Mouse (Mus musculus): Measurements from ENCODE around the gene Tnfsfm13.
"Not testable (repeated sequence)": the region's sequence is repeated elsewhere in the genome, so short reads cannot be mapped to it uniquely, and the experiment has no call there.

Gene Tnfsfm13

DNA sequence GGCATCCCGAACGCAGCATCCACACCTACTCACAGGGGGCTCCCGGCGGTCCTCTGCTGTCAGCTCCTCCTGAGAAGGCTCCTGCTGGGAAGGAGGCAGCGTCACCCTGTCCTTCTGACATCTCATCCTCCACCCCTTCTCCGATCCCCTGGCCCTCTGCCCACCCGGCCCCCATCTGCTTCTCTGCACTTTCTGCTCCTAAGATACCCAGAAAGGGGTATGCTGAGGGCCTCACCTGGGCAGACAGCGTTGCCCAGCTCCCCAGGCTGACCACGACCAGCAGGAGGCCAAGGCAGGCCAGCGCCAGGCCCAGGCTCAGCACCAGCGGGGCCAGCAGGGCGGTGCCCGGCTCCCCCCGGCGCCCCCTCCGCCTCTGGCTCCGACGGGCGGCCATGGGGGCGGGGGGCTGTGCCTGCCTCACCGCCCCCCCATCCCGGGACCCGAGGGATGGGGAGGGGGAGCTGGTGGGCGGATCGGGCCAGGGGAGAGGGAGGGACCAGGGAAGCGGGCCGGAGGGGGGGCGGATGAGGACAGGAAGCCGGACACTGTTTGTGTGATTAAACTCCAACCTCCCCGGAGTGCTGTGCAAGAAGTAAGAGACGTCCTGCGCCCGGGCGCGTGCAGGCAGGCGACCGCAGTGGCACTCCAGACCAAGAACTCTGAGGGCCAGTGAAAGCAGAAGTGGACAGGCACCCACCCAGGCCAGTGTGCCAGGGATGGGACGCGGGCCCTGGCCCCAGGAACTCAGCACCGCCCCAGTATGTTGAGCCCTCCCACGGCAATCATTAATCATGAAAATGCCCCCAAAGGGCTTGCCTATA lies at the start of gene Tnfsfm13, which contains the start of gene Tnfsf12:
Gene Tnfsfm13 (minus strand): TSS at position 738 of the 821 bp plus-strand sequence.
Gene Tnfsf12 (minus strand): TSS at position 489 of the 821 bp plus-strand sequence.
- no peak for DNase-seq (ENCODE audit: low read depth, low spot score)

- not testable (repeated sequence) for DNase-seq (ENCODE audit: low read depth, low spot score)
These were observed 35.5 kb upstream of the Tnfsfm13 start for GRCm38 (mm10) chr11:69731408-69731807.

DNA sequence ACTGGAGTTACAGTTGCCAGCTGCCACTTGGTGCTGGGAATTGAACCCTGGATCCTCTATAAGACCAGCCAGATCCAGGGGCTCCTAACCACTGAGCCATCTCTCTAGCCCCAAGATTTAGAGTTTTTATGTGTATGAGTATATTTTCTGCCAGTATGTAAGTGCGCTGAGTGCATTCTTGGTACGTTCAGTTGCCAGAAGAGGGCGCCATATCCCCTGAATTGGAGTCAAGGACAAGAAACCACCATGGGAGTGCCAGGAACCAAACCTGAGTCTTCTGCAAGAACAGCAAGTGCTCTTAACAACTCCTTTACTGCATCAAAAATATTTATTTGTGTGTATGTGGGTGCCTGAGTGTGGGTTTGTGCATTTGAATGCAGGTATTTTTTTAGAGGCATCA lies 33.2 kb upstream of the Tnfsfm13 start:
- DNase-seq (ENCODE audit: low read depth, low spot score) = peak; percentile 71

DNA sequence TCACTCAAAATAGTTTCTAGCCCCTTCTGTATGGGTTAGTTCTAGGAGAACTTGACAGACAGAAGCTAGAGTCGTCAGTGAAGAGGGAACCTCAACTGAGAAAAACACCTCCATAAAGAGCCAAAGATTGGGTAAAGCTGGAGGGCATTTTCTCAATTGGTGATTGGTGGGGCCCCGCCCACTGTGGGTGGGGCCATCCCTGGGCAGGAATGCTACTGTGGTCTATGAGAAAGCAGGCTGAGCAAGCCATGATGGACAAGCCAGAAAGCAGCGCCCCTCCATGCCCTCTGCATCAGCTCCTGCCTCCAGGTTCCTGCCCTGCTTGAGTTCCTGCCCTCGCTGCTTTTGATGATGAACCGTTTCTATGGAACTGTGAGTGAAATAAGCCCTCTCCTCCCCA lies 30.1 kb upstream of the Tnfsfm13 start:
- no peak for DNase-seq (ENCODE audit: low read depth, low spot score)

DNA sequence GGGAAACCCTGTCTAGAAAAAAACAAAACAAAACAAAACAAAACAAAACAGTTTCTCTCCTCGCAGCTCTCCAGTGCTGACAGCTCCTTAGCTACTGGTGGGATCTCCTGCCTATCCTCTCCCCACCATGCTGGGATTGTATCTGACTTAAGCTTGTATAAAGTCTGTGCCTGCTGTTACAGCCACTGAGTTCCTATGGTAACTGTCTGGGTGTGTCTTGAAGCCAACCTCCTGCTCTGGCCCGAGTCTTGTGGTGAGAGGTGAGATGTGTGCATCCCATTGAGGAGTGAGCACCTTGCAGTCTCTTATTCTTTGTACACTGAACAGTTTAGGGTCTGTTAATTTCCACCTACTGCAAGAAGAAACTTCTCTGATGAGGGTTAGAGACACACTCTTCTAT lies 27.2 kb upstream of the Tnfsfm13 start:
- DNase-seq (ENCODE audit: low read depth, low spot score) = no peak

- DNase-seq (ENCODE audit: low read depth, low spot score) = no peak
These were observed 25.0 kb upstream of the Tnfsfm13 start for GRCm38 (mm10) chr11:69720852-69721251.

DNA sequence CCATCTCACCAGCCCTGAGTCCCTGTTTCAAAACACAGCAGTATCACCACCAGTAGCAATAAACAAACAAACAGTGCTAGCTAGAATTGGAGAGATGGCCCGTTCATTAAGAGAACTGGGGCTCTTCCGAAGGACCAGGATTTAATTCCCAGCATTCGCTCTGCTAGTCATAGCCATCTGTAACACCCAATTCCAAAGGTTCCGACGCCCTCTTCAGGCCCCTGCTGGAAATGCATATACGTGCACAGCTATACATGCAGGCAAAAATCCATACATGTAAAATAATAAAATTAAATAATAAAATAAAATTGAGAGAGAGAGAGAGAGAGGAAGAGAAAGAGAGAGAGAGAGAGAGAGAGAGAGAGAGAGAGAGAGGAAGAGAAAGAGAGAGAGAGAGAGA lies 23.5 kb upstream of the Tnfsfm13 start:
- DNase-seq (ENCODE audit: low read depth, low spot score) = peak; percentile 37

DNA sequence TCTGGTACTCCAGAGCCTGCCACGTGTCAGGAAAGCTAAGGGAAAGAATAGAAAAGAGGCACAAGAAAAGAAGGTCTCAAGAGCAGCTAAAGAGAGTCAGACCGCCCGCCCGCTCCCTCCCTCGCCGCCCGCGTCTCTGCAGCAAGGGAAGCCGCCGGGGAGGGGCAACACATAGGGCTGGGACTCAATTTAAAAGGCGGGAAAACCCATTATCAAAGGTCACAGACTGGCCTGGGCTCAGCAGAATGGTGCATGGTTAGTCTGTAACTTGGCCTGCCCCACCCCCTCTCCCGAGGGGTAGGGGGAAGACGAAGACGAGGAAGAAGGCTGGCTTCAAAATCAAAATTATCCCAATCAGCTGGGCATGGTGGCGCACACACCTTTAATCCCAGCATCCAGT lies 22.8 kb upstream of the Tnfsfm13 start:
- DNase-seq (ENCODE audit: low read depth, low spot score) = peak; percentile 56

GRCm38 (mm10) chr11:69716953-69717352 lies 21.1 kb upstream of the Tnfsfm13 start:
- DNase-seq (ENCODE audit: low read depth, low spot score) = no peak

- DNase-seq (ENCODE audit: low read depth, low spot score) = no peak
These were observed 20.0 kb upstream of the Tnfsfm13 start for GRCm38 (mm10) chr11:69715929-69716328.

DNA sequence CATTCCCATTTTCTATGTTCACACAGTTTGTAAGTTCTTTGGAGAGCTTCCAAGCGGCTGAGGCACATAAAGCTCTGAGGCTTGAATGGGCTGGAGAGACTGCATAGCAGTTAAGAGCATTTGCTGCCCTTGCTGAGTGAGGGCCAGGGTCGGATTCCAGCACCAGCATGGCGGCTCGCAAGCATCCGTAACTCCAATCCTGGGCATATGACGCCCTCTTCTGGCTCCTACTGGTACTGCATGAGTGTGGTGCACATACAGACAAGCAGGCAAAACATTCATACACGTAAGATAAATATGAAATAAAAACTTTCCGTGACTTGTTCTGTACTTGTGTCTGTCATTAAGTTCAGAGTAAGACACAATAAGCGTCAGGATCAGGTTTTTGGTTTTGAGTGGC lies 19.6 kb upstream of the Tnfsfm13 start:
- DNase-seq (ENCODE audit: low read depth, low spot score) = peak; percentile 33

DNA sequence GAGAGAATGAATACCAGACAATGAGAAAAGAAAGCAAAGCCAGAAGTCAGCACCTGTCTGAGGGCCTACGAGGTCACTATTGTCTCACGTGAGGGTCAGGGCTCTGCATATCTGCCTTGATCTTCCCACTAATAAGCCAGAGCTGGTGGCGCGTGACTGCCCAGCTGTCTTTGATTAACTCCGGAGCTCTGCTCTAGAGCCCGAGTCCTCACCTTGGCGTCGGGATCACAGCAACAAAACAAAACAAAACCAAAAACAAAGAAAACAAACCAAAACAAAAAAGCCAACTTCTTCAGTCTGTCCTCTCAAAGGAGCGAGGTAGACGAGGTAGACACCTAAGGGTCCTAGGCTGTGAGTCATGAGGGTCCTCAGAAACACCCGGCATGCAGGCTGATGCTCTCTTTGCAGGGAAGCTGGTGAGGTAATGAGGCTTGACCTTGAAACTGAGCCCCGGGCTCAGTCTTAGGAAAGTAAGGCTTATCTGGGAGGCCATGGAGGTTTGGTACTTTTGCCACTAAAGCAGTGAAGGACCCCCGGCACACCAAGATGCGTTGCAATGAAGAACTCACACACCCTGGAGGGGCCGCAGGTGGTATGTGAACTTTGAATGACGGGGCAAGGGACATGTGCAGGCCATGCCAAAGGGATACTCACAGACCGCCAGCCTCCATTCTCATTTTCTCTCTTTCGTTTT lies 18.9 kb upstream of the Tnfsfm13 start:
- DNase-seq (ENCODE audit: low read depth, low spot score) = no peak

DNA sequence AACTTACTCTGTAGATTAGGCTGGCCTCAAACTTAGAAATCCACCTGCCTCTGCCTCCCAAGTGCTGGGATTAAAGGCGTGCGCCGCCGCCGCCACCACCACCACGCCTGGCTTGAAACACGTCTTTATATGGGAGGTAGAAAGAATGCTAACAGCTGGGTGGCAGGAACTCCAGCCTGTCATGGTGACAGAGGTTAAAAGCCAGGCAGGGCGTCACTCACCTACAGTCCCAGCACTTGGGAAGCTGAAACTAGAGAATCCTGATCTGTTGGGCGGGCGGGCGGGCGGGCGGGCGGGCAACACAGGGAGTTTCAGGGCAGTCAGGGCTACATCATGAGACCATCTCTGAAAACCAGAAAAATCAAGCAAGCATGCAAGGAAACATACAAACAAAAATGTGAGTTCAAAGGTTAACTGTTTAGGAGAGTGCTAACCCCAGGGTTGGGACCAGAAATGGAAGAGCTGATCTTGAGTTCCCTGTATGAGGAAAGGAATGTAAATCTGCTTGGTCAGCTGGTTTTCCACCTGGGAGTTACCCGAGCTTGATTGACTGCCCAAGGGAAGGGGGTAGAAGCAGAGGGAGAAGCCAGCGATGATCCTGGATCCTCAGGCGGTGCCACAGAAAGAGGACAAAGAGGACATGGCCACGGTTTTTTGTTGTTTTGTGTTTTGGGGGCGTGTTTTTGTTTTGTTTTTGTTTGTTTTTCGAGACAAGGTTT lies 17.2 kb upstream of the Tnfsfm13 start:
- DNase-seq (ENCODE audit: low read depth, low spot score) = no peak

DNA sequence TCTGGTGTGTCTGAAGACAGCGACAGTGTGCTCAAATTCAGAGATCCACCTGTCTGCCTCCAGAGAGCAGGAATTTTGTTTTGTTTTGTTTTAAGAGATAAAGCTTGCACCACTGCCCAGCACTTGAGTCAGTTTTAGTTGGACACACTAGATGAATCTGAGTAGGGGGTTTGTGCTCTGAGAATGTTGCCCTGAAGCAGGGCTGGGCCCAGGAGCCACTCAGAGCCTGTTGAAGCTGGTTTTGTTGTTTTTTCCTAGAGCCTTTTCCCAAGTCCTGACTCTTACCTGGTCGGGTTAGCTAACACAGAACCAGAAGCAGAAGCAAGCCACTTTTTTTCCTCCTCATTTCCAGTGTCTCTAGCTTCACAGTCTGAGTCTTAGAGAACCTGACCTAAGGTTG lies 15.2 kb upstream of the Tnfsfm13 start:
- no peak for DNase-seq (ENCODE audit: low read depth, low spot score)

- no peak for DNase-seq (ENCODE audit: low read depth, low spot score)
These were observed 14.6 kb upstream of the Tnfsfm13 start for GRCm38 (mm10) chr11:69710470-69710869.

- DNase-seq (ENCODE audit: low read depth, low spot score) = no peak
These were observed 13.9 kb upstream of the Tnfsfm13 start for GRCm38 (mm10) chr11:69709554-69710446.

- DNase-seq (ENCODE audit: low read depth, low spot score) = no peak
These were observed 12.8 kb upstream of the Tnfsfm13 start for GRCm38 (mm10) chr11:69708614-69709265.

- DNase-seq (ENCODE audit: low read depth, low spot score) = no peak
These were observed 12.0 kb upstream of the Tnfsfm13 start for GRCm38 (mm10) chr11:69707873-69708381.

- no peak for DNase-seq (ENCODE audit: low read depth, low spot score)
These were observed 11.6 kb upstream of the Tnfsfm13 start for GRCm38 (mm10) chr11:69707480-69707847.

GRCm38 (mm10) chr11:69706775-69707479 lies 11.0 kb upstream of the Tnfsfm13 start:
- DNase-seq (ENCODE audit: low read depth, low spot score) = no peak

Measured in c-Kit-negative CD71-positive TER-119-positive erythroid progenitor cells, embryonic 14.5 days (primary cell).